Mouse (Mus musculus): ENCODE data around the gene Lrrc38. TPM values are rescaled to one million over a fixed set of nuclear protein-coding genes. Genes with fewer than 3 reads are reported as not detected.
A peak's percentile ranks its signal among the peaks of the same experiment; 100 is the strongest.
"Not testable (repeated sequence)": the region's sequence is repeated elsewhere in the genome, so short reads cannot be mapped to it uniquely, and the experiment has no call there.

Lrrc38 gene
- polyA plus RNA-seq, 1 experiment from 2014 or later, result 0.07 TPM

DNA sequence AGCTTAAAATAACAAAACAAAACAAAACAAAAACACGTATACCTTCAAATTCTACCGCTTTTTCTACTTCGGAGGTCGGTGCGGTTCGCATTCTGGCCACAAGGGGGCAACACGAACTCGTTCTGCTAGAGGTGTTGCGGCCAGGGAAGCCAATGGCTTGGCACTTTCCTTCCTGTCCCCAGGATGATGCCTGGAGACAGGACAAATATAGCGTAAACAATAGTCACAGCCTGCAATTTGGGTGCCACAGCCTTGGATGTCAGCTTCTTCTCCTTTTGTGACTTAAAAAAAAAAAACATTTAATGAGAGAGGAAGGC, 24.0 kb upstream of the Lrrc38 start:
- peaks cover 6% of the 10 kb centered on the region; the same call in 1 of the 2 replicates for H3K4me1 ChIP-seq
- H3K36me3 ChIP-seq, result no peaks in the 10 kb centered on the region
- no peaks in the 10 kb centered on the region for H3K27me3 ChIP-seq
- H3K9me3 ChIP-seq, result no peaks in the 10 kb centered on the region
- no peak overlapping the region for H3K27ac ChIP-seq
- 2% methylated on average over 10 of the region's 10 CpGs for WGBS
- peak overlapping the region; percentile 48 for H3K4me2 ChIP-seq
- H3K4me3 ChIP-seq, result peak overlapping the region; percentile 16
- ATAC-seq (ENCODE audit: borderline replicate concordance, extremely low read depth, low FRiP score, low TSS enrichment), result no peak
- H3K9ac ChIP-seq, result no peak overlapping the region

GRCm38 (mm10) chr4:143330566-143330965, 19.0 kb upstream of the Lrrc38 start:
- Histone ChIP-seq H3K4me1 (no peaks in the 10 kb centered on the region), H3K9ac (no peak overlapping the region), H3K9me3 (no peaks in the 10 kb centered on the region), H3K36me3 (no peaks in the 10 kb centered on the region), H3K4me3 (no peak overlapping the region), H3K27me3 (no peaks in the 10 kb centered on the region), H3K27ac (no peak overlapping the region), H3K4me2 (no peak overlapping the region)
- ATAC-seq (ENCODE audit: borderline replicate concordance, extremely low read depth, low FRiP score, low TSS enrichment), result no peak
- WGBS, result 37% methylated on average over 9 of the region's 9 CpGs

GRCm38 (mm10) chr4:143331787-143332186, 17.8 kb upstream of the Lrrc38 start:
- no peak for ATAC-seq (ENCODE audit: borderline replicate concordance, extremely low read depth, low FRiP score, low TSS enrichment)
- WGBS, result 75% methylated on average over 1 of the region's 1 CpGs
- no peak overlapping the region for H3K4me3 ChIP-seq
- no peaks in the 10 kb centered on the region for H3K4me1 ChIP-seq
- no peaks in the 10 kb centered on the region for H3K27me3 ChIP-seq
- H3K9ac ChIP-seq, result no peak overlapping the region
- H3K4me2 ChIP-seq, result no peak overlapping the region
- H3K27ac ChIP-seq, result no peak overlapping the region
- no peaks in the 10 kb centered on the region for H3K9me3 ChIP-seq
- no peaks in the 10 kb centered on the region for H3K36me3 ChIP-seq

DNA sequence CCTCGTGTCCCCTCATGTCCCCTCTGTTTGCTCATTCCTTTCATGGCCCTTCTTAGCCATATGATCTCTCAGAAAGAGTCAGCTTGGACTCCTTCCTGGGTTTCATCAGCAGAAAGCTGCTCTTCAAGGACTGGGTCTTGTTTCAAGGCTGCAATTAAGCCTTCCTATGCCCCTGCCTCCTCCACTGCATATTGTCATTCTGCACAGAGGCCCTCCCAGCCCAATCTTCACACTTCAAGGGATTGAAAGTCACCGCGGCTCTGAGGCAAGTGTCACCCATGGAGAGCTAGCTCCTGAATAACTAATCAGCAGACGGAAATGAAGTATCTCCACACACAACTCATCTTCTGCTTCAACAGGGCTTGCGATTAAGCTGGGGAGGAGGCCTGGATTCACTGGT, 15.4 kb upstream of the Lrrc38 start:
- ATAC-seq (ENCODE audit: borderline replicate concordance, extremely low read depth, low FRiP score, low TSS enrichment), result no peak
- H3K9me3 ChIP-seq, result no peaks in the 10 kb centered on the region
- no peak overlapping the region for H3K9ac ChIP-seq
- H3K4me3 ChIP-seq, result no peak overlapping the region
- H3K36me3 ChIP-seq, result no peaks in the 10 kb centered on the region
- H3K27me3 ChIP-seq, result no peaks in the 10 kb centered on the region
- 32% methylated on average over 5 of the region's 5 CpGs for WGBS
- no peak overlapping the region for H3K27ac ChIP-seq
- no peaks in the 10 kb centered on the region for H3K4me1 ChIP-seq
- no peak overlapping the region for H3K4me2 ChIP-seq

DNA sequence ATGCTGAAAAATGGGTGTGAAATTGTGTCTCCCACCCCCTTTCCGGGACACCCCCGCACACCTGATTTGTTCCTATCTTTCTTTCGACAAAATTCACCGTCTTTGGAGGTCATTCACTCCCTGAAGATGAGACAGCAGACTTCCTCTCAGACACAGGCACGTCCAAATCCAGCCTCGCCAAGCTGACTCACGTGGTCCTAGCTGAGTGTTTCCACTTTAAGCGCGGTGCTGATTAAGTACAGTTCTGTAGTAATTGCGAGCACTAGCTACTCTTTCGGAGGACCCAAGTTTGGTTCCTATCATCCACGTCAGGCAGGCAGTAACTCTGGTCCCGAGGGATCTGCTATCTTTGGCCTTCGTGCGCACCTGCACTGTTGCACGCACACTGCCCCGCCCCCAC, 14.6 kb upstream of the Lrrc38 start:
- no peak overlapping the region for H3K9ac ChIP-seq
- no peaks in the 10 kb centered on the region for H3K27me3 ChIP-seq
- no peak for ATAC-seq (ENCODE audit: borderline replicate concordance, extremely low read depth, low FRiP score, low TSS enrichment)
- H3K4me3 ChIP-seq, result no peak overlapping the region
- no peak overlapping the region for H3K27ac ChIP-seq
- H3K9me3 ChIP-seq, result no peaks in the 10 kb centered on the region
- WGBS, result 83% methylated on average over 17 of the region's 17 CpGs
- no peak overlapping the region for H3K4me2 ChIP-seq
- no peaks in the 10 kb centered on the region for H3K4me1 ChIP-seq
- H3K36me3 ChIP-seq, result no peaks in the 10 kb centered on the region

- H3K9me3 ChIP-seq, result no peaks in the 10 kb centered on the region
- no peak overlapping the region for H3K4me2 ChIP-seq
- no peaks in the 10 kb centered on the region for H3K36me3 ChIP-seq
- H3K9ac ChIP-seq, result no peak overlapping the region
- no peaks in the 10 kb centered on the region for H3K27me3 ChIP-seq
- H3K4me3 ChIP-seq, result no peak overlapping the region
- ATAC-seq (ENCODE audit: borderline replicate concordance, extremely low read depth, low FRiP score, low TSS enrichment), result no peak
- no peak overlapping the region for H3K27ac ChIP-seq
- 57% methylated on average over 2 of the region's 2 CpGs for WGBS
- H3K4me1 ChIP-seq, result no peaks in the 10 kb centered on the region
Observed at GRCm38 (mm10) chr4:143336096-143336495, 13.5 kb upstream of the Lrrc38 start.

DNA sequence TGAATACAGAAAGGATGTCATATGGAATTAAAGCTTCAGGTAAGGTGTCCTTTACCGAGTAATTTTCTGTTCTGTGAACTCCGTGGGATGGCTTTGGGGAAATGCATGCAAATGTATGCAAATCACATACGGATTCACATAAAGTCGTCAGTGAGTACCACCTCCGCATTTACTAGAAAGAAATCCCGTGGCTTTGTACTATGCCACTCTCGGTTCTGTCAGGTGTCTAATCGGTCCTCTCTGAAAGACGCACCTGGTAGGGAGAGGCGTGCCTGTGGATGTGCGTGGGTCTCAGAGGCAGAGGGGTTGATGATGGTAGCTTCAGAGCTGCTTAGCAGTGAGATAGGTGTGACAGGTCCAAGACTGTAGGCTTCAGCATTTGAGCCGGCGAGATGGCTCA, 9.7 kb upstream of the Lrrc38 start:
- Histone ChIP-seq H3K9me3 (no peaks in the 10 kb centered on the region), H3K4me2 (no peak overlapping the region), H3K4me3 (no peak overlapping the region), H3K27me3 (no peaks in the 10 kb centered on the region), H3K36me3 (no peaks in the 10 kb centered on the region), H3K4me1 (no peaks in the 10 kb centered on the region), H3K27ac (no peak overlapping the region), H3K9ac (no peak overlapping the region)
- 79% methylated on average over 13 of the region's 13 CpGs for WGBS
- ATAC-seq (ENCODE audit: borderline replicate concordance, extremely low read depth, low FRiP score, low TSS enrichment), result no peak

DNA sequence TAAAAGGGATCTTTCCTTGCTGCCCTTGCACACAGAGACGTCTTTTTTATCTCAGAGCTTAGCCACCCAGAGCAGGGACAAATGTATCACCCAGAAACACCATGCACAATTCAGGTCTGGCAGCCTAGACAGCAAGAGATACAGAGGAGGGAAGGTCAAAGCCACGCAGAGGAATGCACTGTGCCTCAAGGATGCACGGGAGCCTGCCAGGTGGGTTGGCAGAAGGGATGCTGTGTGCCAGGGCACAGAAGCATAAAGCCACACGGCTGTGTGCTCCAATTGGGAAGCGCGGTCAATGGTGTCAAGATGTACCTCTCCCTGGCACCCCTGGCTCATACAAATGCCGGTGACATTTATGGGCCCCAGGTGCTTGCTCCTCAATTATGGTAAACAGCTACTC, 8.1 kb upstream of the Lrrc38 start:
- Histone ChIP-seq H3K9me3 (no peaks in the 10 kb centered on the region), H3K36me3 (no peaks in the 10 kb centered on the region), H3K4me1 (no peaks in the 10 kb centered on the region), H3K4me3 (no peak overlapping the region), H3K27me3 (no peaks in the 10 kb centered on the region), H3K27ac (no peak overlapping the region), H3K9ac (no peak overlapping the region), H3K4me2 (no peak overlapping the region)
- whole genome bisulfite sequencing, result 85% methylated on average over 7 of the region's 7 CpGs
- no peak for ATAC-seq (ENCODE audit: borderline replicate concordance, extremely low read depth, low FRiP score, low TSS enrichment)

- not testable (repeated sequence) for H3K4me3 ChIP-seq; ATAC-seq (ENCODE audit: borderline replicate concordance, extremely low read depth, low FRiP score, low TSS enrichment); H3K9me3 ChIP-seq; H3K27ac ChIP-seq; H3K9ac ChIP-seq; H3K4me2 ChIP-seq; H3K36me3 ChIP-seq
- Histone ChIP-seq H3K27me3 (peaks cover 26% of the 10 kb centered on the region), H3K4me1 (peaks cover 11% of the 10 kb centered on the region)
- 74% methylated on average over 5 of the region's 5 CpGs for WGBS
Observed at GRCm38 (mm10) chr4:143345491-143345890, 4.1 kb upstream of the Lrrc38 start.

- 18% methylated on average over 5 of the region's 5 CpGs for WGBS
- H3K4me2 ChIP-seq, result no peak overlapping the region
- H3K4me3 ChIP-seq, result no peak overlapping the region
- no peaks in the 10 kb centered on the region for H3K9me3 ChIP-seq
- H3K27me3 ChIP-seq, result peaks cover 49% of the 10 kb centered on the region
- H3K36me3 ChIP-seq, result no peaks in the 10 kb centered on the region
- H3K4me1 ChIP-seq, result peaks cover 11% of the 10 kb centered on the region
- H3K27ac ChIP-seq, result no peak overlapping the region
- no peak overlapping the region for H3K9ac ChIP-seq
- ATAC-seq (ENCODE audit: borderline replicate concordance, extremely low read depth, low FRiP score, low TSS enrichment), result no peak
Observed at GRCm38 (mm10) chr4:143348678-143349077, 879 bp upstream of the Lrrc38 start.

GRCm38 (mm10) chr4:143350047-143351015, 774 bp downstream of the Lrrc38 start:
- Histone ChIP-seq H3K27ac (no peak overlapping the region), H3K36me3 (no peaks in the 10 kb centered on the region), H3K4me1 (peaks cover 11% of the 10 kb centered on the region), H3K27me3 (peaks cover 49% of the 10 kb centered on the region), H3K9me3 (no peaks in the 10 kb centered on the region), H3K9ac (peak overlapping the region; percentile 5; the same call in 1 of the 2 replicates), H3K4me2 (peak overlapping the region; percentile 69), H3K4me3 (peak overlapping the region; percentile 36)
- ATAC-seq (ENCODE audit: borderline replicate concordance, extremely low read depth, low FRiP score, low TSS enrichment), result no peak
- 3% methylated on average over 72 of the region's 72 CpGs for WGBS

DNA sequence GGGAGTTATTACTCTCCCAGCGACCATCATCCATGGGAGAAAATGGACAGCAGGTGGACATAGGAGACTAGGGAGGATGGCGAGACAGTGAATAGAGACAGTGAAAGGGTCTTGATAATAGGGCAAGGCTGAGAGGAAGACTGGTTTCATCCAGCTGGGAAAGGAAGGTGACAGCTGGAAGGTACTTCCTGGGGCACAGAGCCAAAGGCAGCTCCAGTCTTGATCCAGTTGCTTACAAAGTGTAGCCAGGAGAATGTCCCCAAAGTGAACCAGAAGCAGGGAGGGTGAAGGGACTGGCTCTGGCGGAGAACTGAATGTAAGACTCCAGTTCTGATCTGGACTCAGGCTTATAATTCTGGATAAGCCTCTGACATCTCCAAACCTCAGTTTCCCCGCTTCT, 2.7 kb downstream of the Lrrc38 start:
- H3K4me1 ChIP-seq, result peaks cover 11% of the 10 kb centered on the region
- no peak overlapping the region for H3K9ac ChIP-seq
- no peak overlapping the region for H3K27ac ChIP-seq
- H3K36me3 ChIP-seq, result no peaks in the 10 kb centered on the region
- ATAC-seq (ENCODE audit: borderline replicate concordance, extremely low read depth, low FRiP score, low TSS enrichment), result no peak
- H3K9me3 ChIP-seq, result no peaks in the 10 kb centered on the region
- 62% methylated on average over 4 of the region's 4 CpGs for WGBS
- H3K4me3 ChIP-seq, result no peak overlapping the region
- peaks cover 49% of the 10 kb centered on the region for H3K27me3 ChIP-seq
- H3K4me2 ChIP-seq, result no peak overlapping the region
